Mouse (Mus musculus) lung, embryonic 14.5 days (tissue): ENCODE results near the gene Lin7c. TPM values are rescaled to one million over a fixed set of nuclear protein-coding genes. Genes with fewer than 3 reads are reported as not detected.
A peak's percentile ranks its signal among the peaks of the same experiment; 100 is the strongest.

Experiments used
- ATAC-seq: fragments of 200-750 bp; cut with Nextera tagmentation; 2 replicates; pipeline ENCODE4 v1.8.0; 2017; ENCODE audit warnings: mild to moderate bottlenecking, moderate TSS enrichment, moderate library complexity; ENCODE audit not compliant: insufficient read depth
- DNase-seq: peaks from one replicate; pipeline ENCODE4 v3.0.0-alpha.2; 2015
- H3K27ac ChIP-seq: fragments of 300-500 bp; sonication (generic); 2 replicates; pipeline ENCODE4 v1.5.1; 2014; ENCODE audit warnings: low read depth, mild to moderate bottlenecking, moderate library complexity
- H3K27me3 ChIP-seq: fragments of 300-500 bp; sonication (generic); 2 replicates; pipeline ENCODE4 v1.6.1; 2014; ENCODE audit warnings: low read length, control low read depth; ENCODE audit not compliant: insufficient read depth
- H3K36me3 ChIP-seq: fragments of 300-500 bp; sonication (generic); 2 replicates; pipeline ENCODE4 v1.6.1; 2014; ENCODE audit warnings: control low read depth; ENCODE audit not compliant: insufficient read depth
- H3K4me1 ChIP-seq: fragments of 300-500 bp; sonication (generic); 2 replicates; pipeline ENCODE4 v1.6.1; 2014; ENCODE audit warnings: antibody characterized with exemption, control low read depth; ENCODE audit not compliant: insufficient read depth
- H3K4me2 ChIP-seq: fragments of 300-500 bp; sonication (generic); 2 replicates; pipeline ENCODE4 v1.6.1; 2014; ENCODE audit warnings: mild to moderate bottlenecking
- H3K4me3 ChIP-seq: fragments of 300-500 bp; sonication (generic); 2 replicates; pipeline ENCODE4 v1.5.1; 2014; ENCODE audit warnings: low read depth, low read length
- H3K9ac ChIP-seq: fragments of 300-500 bp; sonication (generic); 2 replicates; pipeline ENCODE4 v1.6.1; 2014
- H3K9me3 ChIP-seq: fragments of 300-500 bp; sonication (generic); 2 replicates; pipeline ENCODE4 v1.6.1; 2016; ENCODE audit warnings: low read depth, low read length, control low read depth
- CTCF ChIP-seq: IDR thresholded peaks from 2 replicates; pipeline ENCODE4 v1.5.1; 2016; ENCODE audit warnings: antibody characterized with exemption, low read depth
- WGBS: fragments of 180-500 bp; shearing (Covaris S2); extraction: QIAGEN DNeasy Blood & Tissue Kit; methylation state at CpG from one replicate; pipeline ENCODE4 v1.1.7; 2014; 5-methylcytosine and 5-hydroxymethylcytosine counted together
- polyA plus RNA-seq: library from polyadenylated mRNA; unstranded; fragments of >200 nt; fragmentation: Nextera tagmentation; extraction: Ambion mirVana; gene quantifications from 2 replicates; pipeline ENCODE4 v1.2.1, GENCODE M21; 2014

Gene Lin7c
- polyA plus RNA-seq, 1 experiment from 2014 or later: 60.0 TPM

DNA sequence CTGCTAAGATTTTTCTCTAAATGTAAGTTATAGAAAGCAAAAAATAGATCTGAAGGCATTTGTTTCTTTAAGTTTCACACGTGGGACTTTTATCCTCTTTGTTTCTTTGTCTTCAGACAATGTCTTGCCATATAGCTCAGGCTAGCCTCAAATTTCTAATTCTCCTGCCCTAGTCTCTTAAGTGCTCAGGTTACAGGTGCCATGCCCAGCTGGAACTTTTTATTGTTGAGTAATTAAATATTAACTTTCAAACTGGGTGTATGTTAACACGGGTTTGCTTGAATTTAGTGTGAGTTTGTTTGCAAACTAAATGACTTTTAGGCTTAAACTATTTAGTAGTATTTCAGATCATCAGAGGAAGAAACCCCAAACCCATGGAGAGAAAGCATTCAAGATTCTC, 9.5 kb upstream of the Lin7c start:
- Histone ChIP-seq H3K4me3 (no peak overlapping the region), H3K27ac (no peak overlapping the region), H3K27me3 (no peaks in the 10 kb centered on the region), H3K9ac (no peak overlapping the region), H3K4me1 (no peaks in the 10 kb centered on the region), H3K36me3 (no peaks in the 10 kb centered on the region), H3K9me3 (no peaks in the 10 kb centered on the region), H3K4me2 (no peak overlapping the region)
- DNase-seq (no peak), ATAC-seq (no peak)
- no peak for TF ChIP-seq CTCF
- WGBS: 39% methylated on average over 2 of the region's 2 CpGs

DNA sequence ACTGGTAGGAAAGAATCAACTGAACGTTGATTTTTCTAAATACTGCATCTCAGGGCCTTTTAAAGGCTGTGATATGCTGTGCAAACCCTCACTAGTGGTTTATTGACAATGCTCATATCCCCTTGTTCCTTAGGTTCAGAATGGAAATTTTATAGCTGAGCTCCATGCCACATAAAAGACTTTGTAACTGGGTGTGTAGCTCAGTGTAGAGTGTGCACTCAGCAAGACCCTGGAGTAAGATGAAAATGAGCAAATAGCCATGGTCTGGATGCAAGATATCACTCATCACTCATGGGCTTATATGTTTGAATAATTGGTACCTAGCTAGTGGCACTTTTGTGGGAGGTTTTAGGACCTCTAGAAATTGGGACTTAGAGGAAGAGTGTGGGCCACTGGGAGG, 9.0 kb upstream of the Lin7c start:
- H3K4me3 ChIP-seq: no peak overlapping the region
- H3K9ac ChIP-seq: no peak overlapping the region
- WGBS: 57% methylated on average over 1 of the region's 1 CpGs
- ATAC-seq (no peak), DNase-seq (no peak)
- no peak overlapping the region for H3K4me2 ChIP-seq
- no peak for TF ChIP-seq CTCF
- H3K9me3 ChIP-seq: no peaks in the 10 kb centered on the region
- no peak overlapping the region for H3K27ac ChIP-seq
- H3K36me3 ChIP-seq: no peaks in the 10 kb centered on the region
- H3K4me1 ChIP-seq: no peaks in the 10 kb centered on the region
- H3K27me3 ChIP-seq: no peaks in the 10 kb centered on the region

DNA sequence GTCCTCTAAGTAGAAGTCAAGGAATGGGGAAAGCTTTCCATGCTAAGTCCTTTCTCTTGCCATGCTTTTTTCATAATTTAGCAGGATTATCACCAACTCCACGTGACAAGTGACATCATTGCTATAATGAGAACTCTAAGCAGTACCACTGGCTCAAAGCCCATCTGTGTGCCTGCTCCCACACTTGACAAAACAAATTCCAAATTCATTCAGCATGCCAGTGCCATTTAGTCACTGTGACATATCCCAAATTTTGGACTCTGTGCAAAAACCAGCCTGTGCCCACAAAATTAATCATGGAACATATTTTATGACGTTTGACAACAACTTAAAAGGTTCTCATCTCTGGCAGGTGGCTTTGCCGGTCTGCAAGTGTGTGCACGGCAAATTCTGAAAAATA, 6.5 kb upstream of the Lin7c start:
- no peak for TF ChIP-seq CTCF
- H3K9me3 ChIP-seq: no peaks in the 10 kb centered on the region
- H3K36me3 ChIP-seq: no peaks in the 10 kb centered on the region
- WGBS: 67% methylated on average over 4 of the region's 4 CpGs
- no peaks in the 10 kb centered on the region for H3K27me3 ChIP-seq
- no peak overlapping the region for H3K4me3 ChIP-seq
- H3K4me1 ChIP-seq: no peaks in the 10 kb centered on the region
- H3K27ac ChIP-seq: no peak overlapping the region
- H3K4me2 ChIP-seq: no peak overlapping the region
- no peak overlapping the region for H3K9ac ChIP-seq
- DNase-seq (no peak), ATAC-seq (no peak)

DNA sequence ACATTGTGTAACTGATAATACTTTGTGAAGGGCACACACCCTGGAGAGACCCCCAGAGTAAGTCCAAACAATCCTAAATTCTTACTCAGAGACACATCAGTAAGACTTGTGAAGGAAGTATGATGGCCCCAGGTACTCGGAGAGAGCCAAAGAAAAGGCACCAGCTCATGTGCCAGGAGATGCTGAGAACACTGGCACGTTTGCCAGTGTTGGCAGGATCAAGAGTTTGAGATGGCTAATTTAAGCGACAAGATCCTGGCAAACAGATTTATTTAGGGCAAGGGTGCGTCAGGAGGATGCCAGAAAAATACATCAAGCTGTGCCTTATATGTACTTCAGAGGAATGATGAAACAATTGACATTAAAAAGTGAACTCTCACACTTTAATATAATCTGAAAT, 6.1 kb upstream of the Lin7c start:
- no peak for TF ChIP-seq CTCF
- 58% methylated on average over 4 of the region's 4 CpGs for WGBS
- no peaks in the 10 kb centered on the region for H3K4me1 ChIP-seq
- H3K27ac ChIP-seq: no peak overlapping the region
- no peak for DNase-seq
- H3K4me3 ChIP-seq: no peak overlapping the region
- H3K9me3 ChIP-seq: no peaks in the 10 kb centered on the region
- H3K4me2 ChIP-seq: no peak overlapping the region
- no peak overlapping the region for H3K9ac ChIP-seq
- ATAC-seq: no peak
- no peaks in the 10 kb centered on the region for H3K27me3 ChIP-seq
- H3K36me3 ChIP-seq: no peaks in the 10 kb centered on the region

DNA sequence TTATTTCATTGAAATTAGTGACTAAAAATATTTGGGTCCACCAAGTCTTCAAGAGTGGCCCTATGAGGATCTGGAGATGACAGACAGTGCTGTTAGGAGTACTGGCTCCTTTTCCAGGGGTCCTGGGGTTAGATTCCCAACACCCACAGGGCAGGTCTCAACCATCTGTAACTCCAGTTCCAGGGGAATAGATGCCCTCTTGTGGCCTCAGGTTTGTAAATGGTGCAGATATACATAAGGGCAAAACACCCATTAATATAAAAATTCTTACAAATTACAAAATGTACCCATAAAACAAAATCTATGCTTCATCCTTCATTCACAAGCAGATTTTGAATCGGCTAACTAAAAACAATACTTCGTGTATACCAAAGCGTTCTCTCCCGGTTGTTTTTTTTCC, 585 bp upstream of the Lin7c start:
- Histone ChIP-seq H3K4me1 (peaks cover 8% of the 10 kb centered on the region), H3K36me3 (peaks cover 10% of the 10 kb centered on the region), H3K27me3 (no peaks in the 10 kb centered on the region), H3K27ac (no peak overlapping the region), H3K4me3 (peak overlapping the region; percentile 96), H3K9ac (peak overlapping the region; percentile 95), H3K4me2 (peak overlapping the region; percentile 79), H3K9me3 (no peaks in the 10 kb centered on the region)
- DNase-seq (peak; percentile 25), ATAC-seq (no peak)
- 35% methylated on average over 4 of the region's 4 CpGs for WGBS
- no peak for TF ChIP-seq CTCF

DNA sequence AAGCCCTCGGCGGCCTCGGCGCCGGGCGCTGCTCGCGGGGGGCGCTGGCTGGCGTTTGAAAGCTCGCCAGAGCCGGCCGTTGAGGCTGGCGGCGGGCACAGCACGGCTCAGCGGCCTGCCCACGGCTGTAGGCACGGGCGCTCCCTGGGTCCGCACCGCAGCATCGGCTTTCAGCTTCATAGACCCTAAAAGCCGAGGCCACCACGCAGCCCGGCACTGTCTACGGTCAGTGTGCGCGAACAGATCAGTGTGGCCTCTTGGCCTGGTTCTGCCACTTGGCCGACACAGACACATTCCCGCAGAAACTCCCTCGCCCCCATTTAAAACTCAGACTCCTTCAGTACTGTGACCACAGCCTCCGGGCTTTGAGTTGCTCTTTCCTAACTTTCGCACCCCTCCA, 378 bp downstream of the Lin7c start:
- peaks cover 8% of the 10 kb centered on the region for H3K4me1 ChIP-seq
- ATAC-seq: peak; percentile 89
- under 1% methylated on average over 31 of the region's 34 CpGs for WGBS

DNA sequence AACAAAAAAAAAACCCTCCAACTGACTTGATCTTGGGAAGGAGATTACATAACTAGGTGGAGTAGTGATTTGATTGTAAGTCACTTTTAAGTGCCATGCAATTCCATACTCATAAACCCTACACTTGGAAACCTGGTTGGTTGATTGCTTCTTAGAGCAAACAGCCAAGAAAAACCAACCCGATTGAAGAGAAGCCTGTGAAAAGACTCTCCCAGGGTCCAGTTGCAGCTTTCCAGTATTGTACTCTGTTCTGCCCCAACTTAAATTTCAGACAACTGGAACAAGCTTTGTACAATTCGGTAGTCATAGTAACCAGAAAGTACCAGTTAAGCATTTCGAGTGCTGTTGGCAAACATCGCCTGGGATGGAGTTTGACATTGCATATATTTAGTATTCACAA, 818 bp downstream of the Lin7c start:
- 27% methylated on average over 4 of the region's 4 CpGs for WGBS
- peak overlapping the region; percentile 79 for H3K4me2 ChIP-seq
- no peak for TF ChIP-seq CTCF
- peaks cover 8% of the 10 kb centered on the region for H3K4me1 ChIP-seq
- peak overlapping the region; percentile 95 for H3K9ac ChIP-seq
- H3K9me3 ChIP-seq: no peaks in the 10 kb centered on the region
- DNase-seq (peak; percentile 50), ATAC-seq (no peak)
- peaks cover 24% of the 10 kb centered on the region for H3K36me3 ChIP-seq
- peak overlapping the region; percentile 96 for H3K4me3 ChIP-seq
- H3K27me3 ChIP-seq: no peaks in the 10 kb centered on the region
- peak overlapping the region; percentile 90 for H3K27ac ChIP-seq

More for the DNA sequence above, 378 bp downstream of the Lin7c start:
- Histone ChIP-seq H3K9ac (peak overlapping the region; percentile 95), H3K4me3 (peak overlapping the region; percentile 96), H3K36me3 (peaks cover 20% of the 10 kb centered on the region), H3K27me3 (no peaks in the 10 kb centered on the region), H3K4me2 (peak overlapping the region; percentile 79), H3K27ac (peak overlapping the region; percentile 90), H3K9me3 (no peaks in the 10 kb centered on the region)
- no peak for TF ChIP-seq CTCF
- no peak for DNase-seq

DNA sequence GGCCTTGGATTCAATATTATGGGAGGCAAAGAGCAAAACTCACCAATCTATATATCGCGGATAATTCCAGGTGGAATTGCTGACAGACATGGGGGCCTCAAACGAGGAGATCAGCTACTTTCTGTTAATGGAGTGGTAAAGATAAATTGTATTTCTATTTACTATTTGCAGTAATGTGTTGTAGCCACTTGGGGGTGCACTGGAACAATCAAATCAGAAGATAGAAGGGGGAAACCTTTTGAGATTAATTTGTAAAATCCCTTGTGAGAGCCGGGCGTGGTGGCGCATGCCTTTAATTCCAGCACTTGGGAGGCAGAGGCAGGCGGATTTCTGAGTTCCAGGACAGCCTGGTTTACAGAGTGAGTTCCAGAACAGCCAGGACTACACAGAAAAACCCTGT, 5.7 kb downstream of the Lin7c start:
- Histone ChIP-seq H3K27me3 (no peaks in the 10 kb centered on the region), H3K4me2 (no peak overlapping the region), H3K4me1 (peaks cover 8% of the 10 kb centered on the region), H3K36me3 (peaks cover 62% of the 10 kb centered on the region), H3K27ac (no peak overlapping the region), H3K9ac (no peak overlapping the region), H3K9me3 (no peaks in the 10 kb centered on the region), H3K4me3 (no peak overlapping the region)
- no peak for DNase-seq
- no peak for ATAC-seq
- peak; percentile 21; the same call in 1 of the 2 replicates for TF ChIP-seq CTCF
- 76% methylated on average over 7 of the region's 7 CpGs for WGBS
